Mouse (Mus musculus) liver, embryonic 14.5 days (tissue): ENCODE measurements at regions not wholly inside any gene's neighbourhood (a gene's known extent, or its start where the extent isn't known, plus 50 kb on each side); places are given as distances from the start of the nearest gene placed in this dataset.

Experiments
- CTCF ChIP-seq: IDR thresholded peaks from 2 replicates; pipeline ENCODE4 v1.5.1; 2016; ENCODE audit warnings: antibody characterized with exemption, low read depth, control low read depth
- EP300 ChIP-seq: IDR thresholded peaks from 2 replicates; pipeline ENCODE4 v1.6.1; 2016; ENCODE audit warnings: antibody characterized with exemption, low read depth

- no peak for TF ChIP-seq EP300
- TF ChIP-seq CTCF, result no peak
Observed at GRCm38 (mm10) chr7:136327281-136327680, 567.1 kb upstream of the Mgmt start.
